Mouse (Mus musculus) urinary bladder, postnatal 4 days (tissue): Measurements from ENCODE around the gene Dlgap1.

Experiments used
- DNase-seq, 2 experiments: peaks; one replicate each; pipeline ENCODE4 v3.0.0; 2021 to 2022; ENCODE audit warnings: low spot score in 2 of 2

The Dlgap1 gene

DNA sequence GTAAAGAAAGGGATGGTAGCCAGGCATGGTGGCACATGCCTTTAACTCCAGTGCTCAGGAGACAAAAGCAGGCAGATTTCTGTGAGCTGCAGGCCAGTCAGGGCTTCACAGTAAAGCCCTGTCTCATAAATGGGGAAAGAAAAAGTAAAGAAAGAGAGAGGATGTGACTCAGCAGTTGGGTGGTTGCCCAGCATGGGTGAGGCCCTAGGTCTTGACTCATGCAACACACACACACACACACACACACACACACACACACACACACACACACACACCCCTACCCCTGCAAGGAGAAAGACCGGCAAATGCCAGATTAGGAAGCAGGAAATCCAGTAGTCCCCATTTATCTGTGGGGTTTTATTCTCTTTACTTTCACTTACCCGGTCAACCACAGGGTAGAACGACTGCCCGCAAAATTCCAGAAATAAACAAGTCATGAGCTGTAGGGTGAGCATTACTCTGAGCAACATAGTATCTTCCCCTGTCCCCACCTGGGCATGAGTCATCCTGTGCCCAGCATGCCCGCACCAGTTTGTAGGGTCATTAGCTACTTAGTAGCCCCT lies 759.9 kb downstream of the Dlgap1 start:
- DNase-seq: peak; percentile 80 to 90

DNA sequence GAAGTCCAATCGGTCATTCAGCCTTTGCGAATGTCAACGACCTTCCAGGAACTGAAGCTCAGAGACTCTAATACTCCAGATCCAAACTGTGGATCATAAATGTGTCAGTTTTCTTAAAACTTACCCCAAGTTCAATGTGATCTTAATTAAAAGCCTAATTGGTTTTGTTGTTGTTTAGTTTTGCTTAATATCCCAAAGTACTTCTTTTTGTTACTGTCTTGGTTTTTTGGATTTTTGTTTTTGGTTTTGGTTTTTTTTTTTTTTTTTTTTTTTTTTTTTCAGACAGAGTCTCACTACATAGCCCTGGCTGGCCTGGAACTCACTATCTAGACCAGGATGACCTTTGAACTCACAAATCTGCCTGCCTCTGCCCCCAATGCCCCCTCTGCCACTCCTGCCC lies 765.9 kb downstream of the Dlgap1 start:
- no peak for DNase-seq

DNA sequence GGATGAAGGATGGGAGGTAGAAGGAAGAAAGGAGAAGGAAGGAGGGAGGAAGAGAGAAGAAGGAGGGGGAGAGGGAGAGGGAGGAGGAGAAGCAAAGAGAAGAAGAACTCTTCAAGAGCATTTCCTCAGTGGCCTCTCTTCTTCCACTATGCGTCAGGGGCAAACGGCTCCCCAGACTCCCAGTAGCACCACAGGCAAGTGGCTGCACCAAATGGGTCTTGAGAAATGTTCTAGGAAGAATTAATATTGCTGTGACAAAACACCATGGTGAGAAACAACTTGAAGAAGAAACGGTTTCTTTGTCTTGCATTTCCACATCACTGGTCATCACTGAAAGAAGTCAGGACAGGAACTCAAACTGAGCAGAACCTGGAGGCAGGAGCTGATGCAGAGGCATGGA lies 766.5 kb downstream of the Dlgap1 start:
- DNase-seq: no peak

DNA sequence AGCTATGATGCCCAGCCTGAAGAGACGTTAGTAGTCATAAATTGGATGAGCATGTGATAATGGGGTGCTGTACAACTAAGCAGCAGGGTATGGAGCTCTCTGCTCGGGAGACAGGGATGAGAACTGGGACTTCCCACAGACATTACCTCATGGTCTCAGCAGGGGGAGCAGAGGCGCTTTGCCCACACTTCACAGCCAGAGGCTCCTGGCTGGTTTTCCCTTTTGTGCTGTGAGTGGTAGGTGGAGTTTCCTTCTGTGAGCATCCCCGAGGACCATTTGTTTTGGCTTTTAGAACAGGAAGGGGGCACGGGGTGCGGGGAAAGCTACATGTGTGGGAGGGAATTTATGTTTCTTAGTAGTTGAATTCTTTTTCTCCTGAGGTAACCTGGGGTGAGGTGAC lies 768.6 kb downstream of the Dlgap1 start:
- peak in 1 of 2 experiments; percentile 64 for DNase-seq

DNA sequence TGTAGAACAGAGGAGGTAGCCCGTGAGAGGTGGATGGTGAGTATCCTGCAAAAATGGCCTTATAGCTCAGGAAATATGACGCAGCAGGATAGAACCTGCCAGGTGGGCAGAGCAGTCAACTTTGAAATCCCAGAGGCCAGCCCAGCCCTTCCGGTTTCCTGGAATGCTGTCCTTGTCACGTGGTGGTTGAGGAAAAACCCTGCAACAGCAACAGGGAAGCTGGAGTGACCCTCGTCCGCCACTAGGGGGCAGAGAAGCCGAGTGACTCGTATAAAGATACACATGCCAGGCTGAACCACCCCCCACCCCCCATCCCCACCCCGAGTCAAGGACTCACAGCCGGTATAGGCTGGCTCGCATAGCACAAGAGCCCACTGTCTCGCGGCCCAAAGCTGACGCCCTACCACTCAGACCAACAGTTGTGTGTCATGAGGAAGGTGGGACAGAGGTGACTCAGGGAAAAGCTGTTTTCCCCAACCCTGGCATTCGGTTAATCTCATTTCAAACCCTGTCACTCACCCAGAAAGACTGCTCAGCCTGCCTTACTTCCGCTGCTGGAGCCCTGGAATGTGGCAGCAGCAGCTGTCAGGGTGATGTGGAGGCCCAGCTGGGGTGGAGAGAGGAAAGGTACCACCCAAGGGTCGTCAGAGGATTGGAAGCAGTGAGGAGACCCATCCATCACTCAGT lies 769.4 kb downstream of the Dlgap1 start:
- peak; percentile 81 to 90 for DNase-seq

DNA sequence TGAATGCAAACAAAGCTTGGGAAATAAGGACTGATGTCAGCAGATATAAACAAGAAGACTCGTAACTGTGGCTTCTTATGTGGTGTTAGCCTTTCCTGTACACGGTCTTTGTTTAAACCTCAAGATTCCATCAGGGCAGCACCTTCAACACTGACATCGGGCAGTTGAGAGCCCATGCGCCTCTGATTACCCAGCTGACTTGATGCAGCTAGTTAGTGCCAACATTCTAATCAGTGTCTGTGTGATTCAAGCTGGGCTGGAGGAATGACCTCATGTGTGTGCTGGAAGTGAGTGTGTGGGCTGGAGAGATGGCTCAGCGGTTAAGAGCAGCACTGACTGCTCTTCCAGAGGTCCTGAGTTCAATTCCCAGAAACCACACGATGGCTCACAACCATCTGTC lies 770.5 kb downstream of the Dlgap1 start:
- DNase-seq: no peak

DNA sequence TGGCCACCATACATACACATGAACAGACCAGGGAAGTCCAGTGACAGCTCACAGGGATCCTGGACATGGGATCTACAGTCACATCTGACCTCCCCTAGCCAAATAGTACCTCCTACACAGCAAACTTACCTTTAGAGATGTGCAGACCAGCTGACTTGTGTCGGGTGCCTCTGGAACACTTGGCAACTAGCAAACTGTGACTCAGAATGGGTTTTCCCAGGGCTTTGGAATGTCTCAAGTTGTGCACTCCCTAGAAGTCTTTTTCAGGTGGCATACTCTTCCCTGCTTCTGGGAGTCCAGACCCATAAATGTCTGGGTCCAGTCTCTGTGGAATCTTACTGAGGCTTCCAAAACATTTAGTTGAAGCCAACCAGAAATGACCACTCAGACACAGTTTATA lies 772.8 kb downstream of the Dlgap1 start:
- no peak for DNase-seq

DNA sequence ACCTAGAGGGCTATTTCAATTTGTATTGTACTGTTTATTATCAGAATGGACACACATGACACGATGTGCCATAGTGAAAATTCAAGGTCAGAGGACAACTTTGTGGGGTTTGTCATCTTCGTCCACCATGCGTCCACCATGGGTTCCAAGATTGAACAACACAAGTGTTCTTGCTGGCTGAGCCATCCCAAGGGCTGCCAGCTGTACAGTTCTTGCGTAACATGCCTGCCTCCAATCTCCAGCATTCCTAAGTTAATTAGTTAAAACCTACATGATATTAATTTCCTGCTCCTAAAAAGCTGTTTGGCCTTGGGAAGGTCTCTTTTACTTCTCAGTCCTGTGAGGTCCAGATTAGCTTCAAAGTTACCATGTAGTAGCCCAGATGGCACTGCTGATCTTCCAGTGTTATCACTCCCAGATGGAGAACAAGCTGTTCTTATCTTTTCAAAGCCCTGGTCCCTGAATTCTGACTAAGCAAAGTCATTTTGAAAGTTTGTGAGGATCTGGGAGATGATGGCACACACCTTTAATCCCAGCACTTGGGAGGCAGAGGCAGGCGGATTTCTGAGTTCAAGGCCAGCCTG lies 775.8 kb downstream of the Dlgap1 start:
- DNase-seq: no peak

DNA sequence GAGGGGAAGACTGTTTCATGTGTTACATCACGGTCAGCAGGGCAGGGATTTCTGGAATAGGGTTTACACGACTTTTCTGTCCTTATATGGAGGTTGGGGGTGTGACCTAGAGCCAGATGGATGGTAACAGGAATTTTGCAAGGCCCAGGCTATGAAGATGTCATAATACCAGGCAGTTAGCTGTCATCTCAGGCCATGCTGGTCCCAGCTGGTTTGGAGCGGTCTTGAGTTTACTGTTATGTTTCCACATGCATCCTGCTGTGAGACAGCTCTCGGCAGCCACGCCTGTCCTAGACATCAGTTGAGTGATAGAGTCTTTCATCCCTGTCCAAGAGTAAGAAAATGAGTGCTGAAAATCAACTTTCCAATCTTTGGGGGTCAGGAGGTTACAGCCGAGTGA lies 776.5 kb downstream of the Dlgap1 start:
- DNase-seq: no peak

DNA sequence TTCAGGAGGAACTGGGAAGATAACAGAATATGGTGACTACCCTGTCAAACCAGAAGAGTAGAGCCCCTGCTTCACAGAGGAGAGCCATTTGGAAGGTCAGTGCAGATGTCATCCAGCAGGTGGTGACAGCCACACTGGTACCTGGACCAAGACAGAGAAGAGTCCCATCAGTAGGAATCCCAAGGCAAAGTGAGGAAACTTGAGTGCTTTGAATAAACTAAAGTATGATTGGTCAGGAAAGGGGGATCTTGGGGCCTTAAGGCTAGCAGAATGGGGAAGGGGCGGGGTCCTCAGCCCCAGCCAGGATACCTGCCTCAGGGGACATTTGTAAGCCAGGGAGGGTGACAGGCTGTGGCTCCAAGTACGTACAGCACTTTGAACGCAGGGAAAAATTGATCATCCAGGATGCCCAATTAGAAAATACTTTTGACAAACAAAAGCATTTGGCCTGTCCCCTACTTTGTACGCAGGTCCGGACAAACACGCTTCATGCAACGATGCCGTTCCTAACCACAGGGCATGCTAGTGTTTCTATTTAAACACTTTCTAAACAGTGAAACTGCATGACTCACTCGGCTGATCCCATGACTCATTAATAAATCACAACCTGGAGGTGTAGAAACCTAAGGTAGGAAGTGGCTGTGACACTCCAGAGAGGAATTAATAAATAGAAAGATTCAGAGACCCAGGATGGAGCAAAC lies 777.7 kb downstream of the Dlgap1 start:
- DNase-seq: no peak

DNA sequence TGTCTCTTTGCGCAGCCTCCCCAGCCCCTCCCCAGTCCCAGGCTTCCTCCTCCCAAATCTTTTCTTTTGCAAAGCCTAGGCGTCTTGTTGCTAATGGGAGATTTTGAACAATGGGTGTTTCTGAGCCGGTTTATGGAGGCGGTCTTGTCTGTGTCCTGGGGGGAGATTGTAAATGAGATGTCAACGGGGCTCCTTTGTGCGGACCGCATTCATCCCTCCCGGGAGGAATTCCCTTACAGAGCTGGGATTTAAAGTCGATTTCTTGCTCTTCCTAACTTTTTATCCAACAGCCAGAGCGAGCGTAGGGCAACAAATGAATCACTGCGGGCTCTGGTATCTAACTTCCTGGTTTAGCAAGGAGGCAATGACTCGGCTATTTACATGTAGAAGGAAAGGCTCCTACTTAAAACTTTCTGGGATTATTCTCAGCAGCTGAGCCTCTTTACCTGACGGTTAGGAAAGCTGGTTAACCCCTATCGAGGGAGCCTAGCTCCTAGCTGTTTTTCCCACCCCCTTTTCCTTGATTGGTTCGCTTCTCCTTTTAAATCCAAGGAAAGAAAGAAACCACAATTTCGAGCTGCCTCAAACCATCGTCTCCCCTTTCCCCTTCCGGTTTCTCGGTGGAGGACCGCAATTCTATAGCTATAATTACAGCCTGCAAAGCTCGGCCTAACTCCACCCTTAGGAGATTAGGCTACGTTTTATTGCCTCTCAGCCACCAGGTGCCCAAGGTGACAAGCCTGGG lies 779.0 kb downstream of the Dlgap1 start:
- DNase-seq: no peak

DNA sequence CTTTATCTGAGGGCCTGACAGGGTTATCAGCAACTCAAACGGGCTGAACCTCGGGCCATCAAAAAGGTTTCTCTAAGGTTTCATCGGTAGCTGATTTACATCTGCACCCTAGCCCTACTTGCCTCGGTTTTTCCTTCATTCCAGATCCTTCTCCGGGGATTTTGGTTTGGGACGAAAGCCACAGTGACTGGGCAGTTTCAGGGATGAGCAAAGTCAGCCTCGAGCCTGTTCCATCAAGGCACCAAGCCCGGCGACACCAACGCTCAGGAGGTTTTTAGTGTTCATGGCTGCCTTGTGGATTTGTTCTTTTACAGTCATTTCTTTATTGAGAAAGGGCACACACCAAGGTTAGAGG lies 779.6 kb downstream of the Dlgap1 start:
- no peak for DNase-seq

DNA sequence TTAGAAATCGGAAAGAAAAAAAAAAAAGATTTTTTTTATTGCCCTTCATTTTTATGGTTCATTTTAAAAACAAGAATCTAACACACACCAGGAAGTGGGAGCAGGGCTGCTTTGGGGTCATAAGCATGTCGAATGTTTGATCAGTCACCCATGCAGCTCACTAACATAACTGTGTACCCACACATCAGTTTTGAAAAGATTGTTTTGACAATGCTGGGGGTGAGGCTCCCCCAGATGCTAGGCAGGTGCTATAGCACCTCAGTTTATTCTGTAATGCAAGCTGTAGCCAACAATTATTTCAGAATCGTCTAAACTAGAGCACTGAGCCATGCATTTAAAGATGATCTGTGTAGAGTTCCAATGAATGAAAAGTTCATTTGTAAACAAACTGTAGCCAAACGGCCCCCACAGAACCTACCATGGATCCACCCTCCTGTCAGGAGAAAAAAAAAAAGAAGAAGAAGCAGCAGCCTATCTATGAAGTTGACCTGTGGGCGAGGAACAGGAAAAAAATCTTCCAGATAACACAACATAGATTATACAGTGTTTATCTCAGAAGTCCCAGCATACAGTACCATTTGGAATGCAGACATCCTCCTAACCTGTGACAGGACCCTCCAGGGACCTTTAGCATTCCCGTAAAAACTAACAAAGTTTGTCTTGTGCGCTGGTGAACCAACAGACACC lies 780.2 kb downstream of the Dlgap1 start:
- DNase-seq: no peak

DNA sequence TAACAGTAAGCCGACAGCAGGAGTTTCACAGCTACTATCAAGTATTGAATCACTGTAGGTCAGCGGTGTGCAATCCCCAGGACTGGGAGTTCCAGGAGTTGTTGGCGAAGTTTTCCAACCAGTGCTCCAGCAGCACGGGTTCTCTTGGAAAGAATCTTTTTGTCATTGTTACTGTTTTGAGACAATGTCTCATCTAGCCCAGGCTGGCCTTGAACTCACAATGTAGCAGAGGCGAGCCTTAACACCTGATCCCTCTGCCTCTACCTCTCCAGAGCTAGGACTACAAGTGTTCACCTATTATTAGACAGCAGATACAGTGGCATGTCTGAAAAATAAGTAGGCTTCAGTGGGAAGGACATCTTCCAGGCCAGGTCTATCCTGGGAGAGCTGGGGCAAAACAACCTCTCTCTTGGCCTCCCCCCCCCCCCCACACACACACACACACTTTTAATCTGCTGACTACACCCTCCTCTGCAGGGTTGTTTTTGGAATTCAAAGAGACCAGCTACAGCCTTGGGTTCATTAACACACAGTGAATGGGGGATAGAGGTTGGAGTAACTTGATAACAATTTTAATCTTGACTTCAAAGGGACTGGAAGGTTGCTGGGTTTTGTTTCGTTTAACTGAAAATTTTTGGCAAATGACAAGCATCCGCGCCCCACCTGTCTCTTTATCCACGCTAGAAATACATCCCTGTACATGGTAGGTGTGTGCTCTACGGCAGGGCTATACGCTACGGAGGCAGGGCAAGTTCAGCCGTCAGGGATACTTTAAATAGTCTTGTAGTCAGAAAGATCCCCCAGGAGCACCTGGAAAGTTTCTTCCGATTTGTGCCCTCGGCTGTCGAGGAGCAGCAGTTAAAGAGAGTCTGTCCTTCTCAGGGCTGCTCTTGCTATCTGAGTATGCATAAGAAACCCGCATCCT lies 781.6 kb downstream of the Dlgap1 start:
- no peak for DNase-seq

DNA sequence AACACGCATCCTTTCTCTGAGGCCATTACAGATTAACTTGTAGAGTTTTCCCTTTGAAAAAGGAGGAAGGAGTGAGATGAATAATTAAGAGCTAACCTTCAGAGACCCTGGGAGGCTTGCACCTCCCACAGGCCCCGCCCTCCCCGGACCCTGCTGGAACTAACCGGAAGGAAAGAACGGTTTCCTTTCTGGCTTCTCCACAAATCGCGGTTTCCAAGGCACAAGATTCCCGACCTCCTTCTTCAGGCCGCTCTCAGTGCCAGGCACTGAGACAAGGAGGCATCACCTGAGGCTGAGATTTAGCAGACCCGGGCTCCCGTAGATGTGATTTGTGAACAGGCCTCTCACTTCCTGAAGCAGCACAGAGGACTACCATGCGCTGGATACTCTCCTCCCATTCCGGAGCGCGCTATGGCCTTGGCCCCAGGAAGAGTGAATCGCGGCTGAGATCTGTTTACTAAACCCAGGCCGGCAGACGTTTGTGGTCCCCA lies 782.3 kb downstream of the Dlgap1 start:
- DNase-seq: no peak

DNA sequence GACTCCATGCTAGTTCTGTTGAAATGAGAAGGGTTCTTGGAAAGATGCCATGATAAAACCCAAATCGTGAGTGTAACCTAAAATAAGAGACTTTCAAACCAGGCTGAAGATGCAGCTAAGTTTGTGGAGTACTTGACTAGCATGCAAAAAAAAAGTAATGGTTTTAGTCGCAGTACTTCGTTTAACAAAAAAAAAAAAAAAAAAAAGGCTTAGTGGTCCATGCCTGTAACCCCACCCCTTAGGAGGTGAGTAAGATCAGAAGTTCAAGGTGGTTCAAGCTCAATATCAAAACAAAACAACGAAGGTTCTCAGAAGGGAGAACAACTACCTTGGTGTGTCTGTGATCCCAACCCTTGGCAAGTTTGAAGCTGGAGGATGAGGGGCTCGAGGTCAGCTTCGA lies 782.8 kb downstream of the Dlgap1 start:
- DNase-seq: no peak

DNA sequence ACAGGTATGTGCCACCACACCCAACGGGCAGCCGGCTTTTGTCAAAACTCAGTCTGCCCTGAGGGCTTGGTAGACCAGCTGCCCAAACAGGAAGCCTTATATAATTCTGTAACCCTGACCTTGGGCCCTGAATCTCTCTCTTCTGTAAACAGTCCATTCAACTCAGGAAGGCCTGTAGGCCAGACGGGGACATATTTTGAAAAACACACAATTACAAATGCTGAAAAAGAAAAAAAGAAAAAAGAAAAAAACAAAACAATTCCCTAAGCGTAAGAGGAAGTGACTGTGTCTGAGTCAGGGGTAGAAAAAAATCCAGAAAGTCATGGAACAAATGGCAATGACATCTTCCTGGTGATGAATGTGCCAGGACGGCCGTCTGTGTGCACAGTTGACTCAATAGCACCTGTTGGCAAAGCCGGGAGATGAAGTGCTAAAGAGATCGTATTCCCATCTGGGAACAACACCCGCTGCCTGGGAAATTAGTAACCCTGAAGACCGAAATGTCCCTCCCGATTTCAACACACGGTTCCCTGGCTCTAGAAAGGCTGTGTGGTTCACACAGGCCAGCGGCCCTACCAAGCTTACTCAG lies 784.7 kb downstream of the Dlgap1 start:
- no peak for DNase-seq

DNA sequence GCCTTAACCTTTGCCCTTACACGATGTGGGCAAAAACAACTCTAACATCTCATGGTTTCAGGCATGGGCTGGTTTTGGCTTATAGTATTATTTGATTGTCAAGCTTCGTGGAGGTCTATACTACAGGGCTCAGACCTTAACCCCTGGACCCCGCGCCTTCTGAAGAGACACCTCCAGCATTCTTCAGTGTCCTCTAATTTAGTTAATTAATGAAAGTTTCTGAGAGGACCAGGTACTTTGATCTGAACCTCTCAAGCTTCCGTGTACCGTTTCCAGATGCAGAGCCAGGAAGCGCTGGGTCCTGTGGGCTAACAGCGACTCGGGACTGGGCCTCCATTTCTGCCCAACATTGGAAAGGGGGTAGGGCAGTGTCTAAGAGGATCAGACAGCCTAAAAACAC lies 785.2 kb downstream of the Dlgap1 start:
- no peak for DNase-seq

DNA sequence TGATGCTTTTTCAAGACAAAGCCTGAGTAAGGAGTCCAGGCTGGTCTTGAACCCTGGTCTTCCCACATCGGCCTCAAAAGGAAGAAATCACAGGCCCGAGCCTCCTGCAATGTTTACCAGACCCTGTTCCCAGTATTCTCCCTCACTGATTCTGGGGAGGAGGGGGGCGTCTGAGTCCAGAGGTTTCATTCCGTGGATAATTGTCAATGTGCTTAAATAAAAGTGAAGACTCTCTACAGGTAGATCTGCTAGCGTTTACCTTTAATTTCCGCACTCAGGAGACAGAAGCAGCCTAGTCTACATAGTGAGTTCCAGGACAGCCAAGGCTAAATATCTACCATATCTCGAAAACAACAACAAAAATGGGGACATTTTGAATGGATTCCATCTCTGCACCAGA lies 785.8 kb downstream of the Dlgap1 start:
- DNase-seq: no peak

DNA sequence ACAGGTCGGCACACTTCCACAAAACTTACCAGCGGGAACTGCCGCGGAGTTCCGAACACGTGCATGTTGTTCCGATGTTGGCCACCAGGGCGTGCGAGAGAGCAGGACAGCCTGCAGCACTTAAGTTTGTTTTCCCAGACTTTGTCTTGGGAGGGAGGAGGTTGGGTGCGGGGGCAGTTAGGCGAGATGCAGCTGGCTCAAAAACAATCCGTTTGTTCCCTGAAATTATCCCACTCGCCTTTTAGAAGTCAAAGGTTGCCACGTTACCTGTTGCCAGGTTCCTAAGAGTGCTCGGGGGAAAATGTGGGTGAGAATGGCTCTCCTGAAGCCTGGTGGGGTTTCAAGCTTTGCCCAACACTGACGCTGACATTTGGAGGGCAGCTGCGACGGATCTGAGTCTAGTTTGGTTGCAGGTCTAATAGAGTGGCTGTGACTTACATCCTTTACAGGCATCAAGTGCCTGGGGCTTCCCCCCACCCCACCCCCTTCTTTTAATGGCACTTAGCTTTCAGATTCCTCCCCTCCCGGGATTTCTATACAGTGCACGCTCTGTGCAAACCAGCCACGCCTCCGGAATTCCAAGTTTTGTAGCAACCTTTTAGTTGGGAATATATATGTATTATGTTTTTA lies 786.3 kb downstream of the Dlgap1 start:
- DNase-seq: peak; percentile 83 to 96
